Mouse (Mus musculus) adrenal gland, postnatal 4 days (tissue): ENCODE measurements around the gene Srpk3. TPM values are rescaled to one million over a fixed set of nuclear protein-coding genes. Genes with fewer than 3 reads are reported as not detected.
"Not testable (repeated sequence)": the region's sequence is repeated elsewhere in the genome, so short reads cannot be mapped to it uniquely, and the experiment has no call there.

Source experiments
- DNase-seq, 2 experiments: peaks; one replicate each; pipeline ENCODE4 v3.0.0; 2021 to 2022; ENCODE audit warnings: low spot score in 2 of 2, mixed read lengths in 2 of 2
- long read RNA-seq, 2 experiments: library from polyadenylated mRNA; stranded (forward); transcript quantifications; one replicate each; pipeline ENCODE4 v2.0.0; 2021
- total RNA-seq, 2 experiments: library from RNA; stranded (reverse); gene quantifications; 2 replicates each; pipeline ENCODE4 v1.2.3; 2021

Gene Srpk3
- 1 to 10 TPM; 2.7 to 4.6 TPM for total RNA-seq
- long read RNA-seq, experiment 1, partial matches to known transcripts, result 1 of 10 reads
- long read RNA-seq, experiment 1, other reads (novel, unspliced or antisense), result 7 of 10 reads
- long read RNA-seq, experiment 2, partial matches to known transcripts, result 1 of 2 reads
- long read RNA-seq, experiment 2, other reads (novel, unspliced or antisense), result 1 of 2 reads

- DNase-seq, result no peak
Measured at GRCm38 (mm10) chrX:73774168-73774760, at the start of gene Srpk3. Gene Srpk3 (plus strand): TSS chrX:73774405.

- no peak for DNase-seq
Measured at GRCm38 (mm10) chrX:73730908-73731307, 43.3 kb upstream of the Srpk3 start.

- no peak for DNase-seq
Measured at GRCm38 (mm10) chrX:73738155-73738554, 36.0 kb upstream of the Srpk3 start.

GRCm38 (mm10) chrX:73739151-73739550 is 35.1 kb upstream of the Srpk3 start:
- DNase-seq, result no peak

GRCm38 (mm10) chrX:73739841-73740240 is 34.4 kb upstream of the Srpk3 start:
- not testable (repeated sequence) for DNase-seq

GRCm38 (mm10) chrX:73744774-73745481 is 29.3 kb upstream of the Srpk3 start:
- no peak for DNase-seq

GRCm38 (mm10) chrX:73748977-73749376 is 25.2 kb upstream of the Srpk3 start:
- DNase-seq, result no peak

- no peak for DNase-seq
Measured at GRCm38 (mm10) chrX:73756334-73757140, 17.7 kb upstream of the Srpk3 start, which contains the start of gene Plxnb3. Gene Plxnb3 (plus strand): TSS chrX:73757090.

GRCm38 (mm10) chrX:73758611-73759290 is 15.5 kb upstream of the Srpk3 start:
- DNase-seq, result no peak

GRCm38 (mm10) chrX:73765311-73765710 is 8.9 kb upstream of the Srpk3 start:
- DNase-seq, result peak in 1 of 2 experiments; percentile 25

GRCm38 (mm10) chrX:73767267-73767666 is 6.9 kb upstream of the Srpk3 start:
- no peak for DNase-seq

GRCm38 (mm10) chrX:73774802-73775483 is 738 bp downstream of the Srpk3 start:
- no peak for DNase-seq

- DNase-seq, result no peak
Measured at GRCm38 (mm10) chrX:73782227-73782626, 8.0 kb downstream of the Srpk3 start.

- no peak for DNase-seq
Measured at GRCm38 (mm10) chrX:73785666-73786065, 11.5 kb downstream of the Srpk3 start.

- DNase-seq, result peak; percentile 55 to 81
Measured at GRCm38 (mm10) chrX:73786364-73787224, 12.4 kb downstream of the Srpk3 start, which contains the start of the genes Idh3g and Ssr4. Gene Idh3g (minus strand): TSS chrX:73786897. Gene Ssr4 (plus strand): TSS chrX:73787028.

- DNase-seq, result no peak
Measured at GRCm38 (mm10) chrX:73787225-73787558, 13.0 kb downstream of the Srpk3 start.

GRCm38 (mm10) chrX:73788501-73788900 is 14.3 kb downstream of the Srpk3 start:
- no peak for DNase-seq

- no peak for DNase-seq
Measured at GRCm38 (mm10) chrX:73793039-73793438, 18.8 kb downstream of the Srpk3 start.

GRCm38 (mm10) chrX:73793505-73793904 is 19.3 kb downstream of the Srpk3 start:
- DNase-seq, result no peak
